Mouse (Mus musculus) lung, embryonic 14.5 days (tissue): ENCODE measurements around the gene Pdzd3. TPM values are rescaled to one million over a fixed set of nuclear protein-coding genes. Genes with fewer than 3 reads are reported as not detected.

Source experiments
- ATAC-seq: fragments of 200-750 bp; cut with Nextera tagmentation; 2 replicates; pipeline ENCODE4 v1.8.0; 2017; ENCODE audit warnings: mild to moderate bottlenecking, moderate TSS enrichment, moderate library complexity; ENCODE audit not compliant: insufficient read depth
- DNase-seq: peaks from one replicate; pipeline ENCODE4 v3.0.0-alpha.2; 2015
- H3K27ac ChIP-seq: fragments of 300-500 bp; sonication (generic); 2 replicates; pipeline ENCODE4 v1.5.1; 2014; ENCODE audit warnings: low read depth, mild to moderate bottlenecking, moderate library complexity
- H3K27me3 ChIP-seq: fragments of 300-500 bp; sonication (generic); 2 replicates; pipeline ENCODE4 v1.6.1; 2014; ENCODE audit warnings: low read length, control low read depth; ENCODE audit not compliant: insufficient read depth
- H3K36me3 ChIP-seq: fragments of 300-500 bp; sonication (generic); 2 replicates; pipeline ENCODE4 v1.6.1; 2014; ENCODE audit warnings: control low read depth; ENCODE audit not compliant: insufficient read depth
- H3K4me1 ChIP-seq: fragments of 300-500 bp; sonication (generic); 2 replicates; pipeline ENCODE4 v1.6.1; 2014; ENCODE audit warnings: antibody characterized with exemption, control low read depth; ENCODE audit not compliant: insufficient read depth
- H3K4me2 ChIP-seq: fragments of 300-500 bp; sonication (generic); 2 replicates; pipeline ENCODE4 v1.6.1; 2014; ENCODE audit warnings: mild to moderate bottlenecking
- H3K4me3 ChIP-seq: fragments of 300-500 bp; sonication (generic); 2 replicates; pipeline ENCODE4 v1.5.1; 2014; ENCODE audit warnings: low read depth, low read length
- H3K9ac ChIP-seq: fragments of 300-500 bp; sonication (generic); 2 replicates; pipeline ENCODE4 v1.6.1; 2014
- H3K9me3 ChIP-seq: fragments of 300-500 bp; sonication (generic); 2 replicates; pipeline ENCODE4 v1.6.1; 2016; ENCODE audit warnings: low read depth, low read length, control low read depth
- CTCF ChIP-seq: IDR thresholded peaks from 2 replicates; pipeline ENCODE4 v1.5.1; 2016; ENCODE audit warnings: antibody characterized with exemption, low read depth
- WGBS: fragments of 180-500 bp; shearing (Covaris S2); extraction: QIAGEN DNeasy Blood & Tissue Kit; methylation state at CpG from one replicate; pipeline ENCODE4 v1.1.7; 2014; 5-methylcytosine and 5-hydroxymethylcytosine counted together
- polyA plus RNA-seq: library from polyadenylated mRNA; unstranded; fragments of >200 nt; fragmentation: Nextera tagmentation; extraction: Ambion mirVana; gene quantifications from 2 replicates; pipeline ENCODE4 v1.2.1, GENCODE M21; 2014

Pdzd3 gene
- polyA plus RNA-seq, 1 experiment from 2014 or later: 0.13 TPM

DNA sequence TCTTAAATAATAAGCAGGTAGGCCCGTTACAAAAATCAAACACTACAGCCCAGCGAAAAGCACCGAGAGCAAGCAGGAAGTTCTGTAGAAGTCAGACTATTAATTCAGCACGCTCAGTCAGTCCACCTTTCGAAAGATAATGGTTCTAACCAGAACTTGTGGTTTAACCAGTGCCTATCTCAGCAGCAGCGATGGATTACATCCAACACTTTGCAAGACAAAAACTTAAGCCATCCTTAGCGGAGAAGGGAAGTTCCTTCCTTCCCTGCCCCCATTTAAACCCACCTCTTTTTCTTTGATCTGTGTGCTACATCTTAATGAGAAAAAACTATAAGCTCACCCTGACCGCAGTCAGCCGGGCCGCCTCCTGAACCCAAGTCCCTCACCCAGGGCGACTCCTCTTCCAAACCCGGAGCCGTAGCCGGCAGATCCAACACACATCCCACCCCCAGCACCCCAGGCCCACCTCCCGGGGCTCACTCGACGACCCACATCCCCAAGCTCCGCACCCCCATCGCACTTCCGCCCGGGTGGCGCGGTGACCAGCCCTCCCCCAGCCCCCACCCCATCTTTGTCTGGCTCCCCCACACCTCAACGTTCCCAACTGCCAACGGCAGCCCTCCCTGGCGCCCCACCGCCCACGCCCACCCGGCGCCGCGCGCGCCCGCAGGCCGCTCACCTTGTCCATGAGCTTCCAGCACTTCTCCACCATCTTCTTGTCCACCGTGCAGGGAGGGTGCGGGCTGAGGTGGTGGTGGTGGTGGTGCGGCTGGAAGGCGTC is 18.1 kb downstream of the Pdzd3 start:
- peak overlapping the region; percentile 90 for H3K27ac ChIP-seq
- under 1% methylated on average over 39 of the region's 40 CpGs for WGBS
- peak overlapping the region; percentile 88 for H3K4me3 ChIP-seq
- no peak for TF ChIP-seq CTCF
- H3K9me3 ChIP-seq: no peaks in the 10 kb centered on the region
- ATAC-seq (peak; percentile 74), DNase-seq (peak; percentile 53)
- peak overlapping the region; percentile 77 for H3K4me2 ChIP-seq
- no peaks in the 10 kb centered on the region for H3K27me3 ChIP-seq
- H3K4me1 ChIP-seq: 0 out of 2 replicates have a peak, but pooled peaks cover 4% of the 10 kb centered on the region
- H3K36me3 ChIP-seq: no peaks in the 10 kb centered on the region
- H3K9ac ChIP-seq: peak overlapping the region; percentile 86

- H3K27ac ChIP-seq: no peak overlapping the region
- DNase-seq: no peak
- no peaks in the 10 kb centered on the region for H3K36me3 ChIP-seq
- H3K4me2 ChIP-seq: peak overlapping the region; percentile 77
- ATAC-seq: no peak
- H3K4me1 ChIP-seq: 0 out of 2 replicates have a peak, but pooled peaks cover 4% of the 10 kb centered on the region
- no peak overlapping the region for H3K4me3 ChIP-seq
- no peaks in the 10 kb centered on the region for H3K9me3 ChIP-seq
- H3K27me3 ChIP-seq: no peaks in the 10 kb centered on the region
- no peak overlapping the region for H3K9ac ChIP-seq
- TF ChIP-seq CTCF: no peak
Observed at GRCm38 (mm10) chr9:44231609-44232008, 19.7 kb downstream of the Pdzd3 start.

DNA sequence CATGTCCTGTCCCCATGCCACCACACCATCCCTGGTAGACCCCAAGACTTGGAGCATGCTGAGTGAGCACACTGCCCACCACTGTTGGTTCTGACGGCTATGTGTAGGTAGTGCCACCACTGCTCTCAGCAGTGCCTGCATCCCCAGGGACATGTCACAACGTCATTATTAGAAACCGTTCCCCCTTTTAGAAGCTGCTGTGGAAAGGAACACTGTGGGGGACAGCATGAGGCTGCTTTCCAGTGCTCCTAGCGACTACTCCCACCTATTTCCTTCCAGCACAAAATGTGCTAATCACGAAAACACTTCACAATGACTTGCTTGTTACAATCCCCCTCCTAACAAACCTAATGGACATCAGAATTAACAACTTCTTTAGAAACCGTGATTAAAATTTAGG is 25.3 kb downstream of the Pdzd3 start:
- no peak overlapping the region for H3K4me2 ChIP-seq
- no peak for TF ChIP-seq CTCF
- H3K4me3 ChIP-seq: no peak overlapping the region
- no peaks in the 10 kb centered on the region for H3K36me3 ChIP-seq
- no peak overlapping the region for H3K27ac ChIP-seq
- no peak for DNase-seq
- 80% methylated on average over 6 of the region's 6 CpGs for WGBS
- no peak for ATAC-seq
- H3K27me3 ChIP-seq: no peaks in the 10 kb centered on the region
- no peaks in the 10 kb centered on the region for H3K9me3 ChIP-seq
- H3K4me1 ChIP-seq: no peaks in the 10 kb centered on the region
- H3K9ac ChIP-seq: no peak overlapping the region

GRCm38 (mm10) chr9:44213538-44213937 is 37.7 kb downstream of the Pdzd3 start:
- no peaks in the 10 kb centered on the region for H3K4me1 ChIP-seq
- H3K27ac ChIP-seq: no peak overlapping the region
- ATAC-seq: no peak
- H3K27me3 ChIP-seq: no peaks in the 10 kb centered on the region
- H3K9ac ChIP-seq: no peak overlapping the region
- WGBS: 96% methylated on average over 14 of the region's 14 CpGs
- no peak overlapping the region for H3K4me2 ChIP-seq
- no peak for TF ChIP-seq CTCF
- H3K36me3 ChIP-seq: peaks cover 9% of the 10 kb centered on the region; the same call in 1 of the 2 replicates
- no peak overlapping the region for H3K4me3 ChIP-seq
- H3K9me3 ChIP-seq: no peaks in the 10 kb centered on the region
- no peak for DNase-seq

DNA sequence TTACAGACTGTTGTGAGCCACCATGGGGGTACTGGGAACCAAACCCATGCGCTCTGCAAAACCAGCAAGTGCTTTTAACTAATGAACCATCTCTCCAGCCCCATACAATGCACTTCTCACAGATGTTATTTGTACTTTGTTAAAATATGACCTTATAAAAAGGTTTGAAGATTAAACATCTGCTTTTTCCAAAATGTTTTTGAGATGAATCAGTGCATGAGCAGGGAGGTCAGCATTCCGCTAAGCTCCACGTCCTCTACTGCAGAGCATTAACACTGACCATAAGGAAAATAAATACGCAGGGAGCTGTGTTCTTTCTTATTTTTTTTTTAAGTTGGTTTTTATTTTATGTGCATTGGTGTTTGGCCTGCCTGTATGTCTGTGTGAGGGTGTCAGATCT is 38.9 kb downstream of the Pdzd3 start:
- Histone ChIP-seq H3K27ac (no peak overlapping the region), H3K9me3 (no peaks in the 10 kb centered on the region), H3K36me3 (peaks cover 9% of the 10 kb centered on the region; the same call in 1 of the 2 replicates), H3K27me3 (no peaks in the 10 kb centered on the region), H3K4me2 (no peak overlapping the region), H3K9ac (no peak overlapping the region), H3K4me3 (no peak overlapping the region), H3K4me1 (no peaks in the 10 kb centered on the region)
- no peak for ATAC-seq
- no peak for TF ChIP-seq CTCF
- DNase-seq: no peak
- WGBS: 91% methylated on average over 4 of the region's 4 CpGs

GRCm38 (mm10) chr9:44209416-44209815 is 41.9 kb downstream of the Pdzd3 start:
- no peak for TF ChIP-seq CTCF
- no peaks in the 10 kb centered on the region for H3K9me3 ChIP-seq
- no peak overlapping the region for H3K9ac ChIP-seq
- H3K36me3 ChIP-seq: peaks cover 9% of the 10 kb centered on the region; the same call in 1 of the 2 replicates
- no peak overlapping the region for H3K27ac ChIP-seq
- ATAC-seq: no peak
- no peak overlapping the region for H3K4me3 ChIP-seq
- no peaks in the 10 kb centered on the region for H3K27me3 ChIP-seq
- no peak for DNase-seq
- no peaks in the 10 kb centered on the region for H3K4me1 ChIP-seq
- H3K4me2 ChIP-seq: no peak overlapping the region
- 92% methylated on average over 4 of the region's 4 CpGs for WGBS

DNA sequence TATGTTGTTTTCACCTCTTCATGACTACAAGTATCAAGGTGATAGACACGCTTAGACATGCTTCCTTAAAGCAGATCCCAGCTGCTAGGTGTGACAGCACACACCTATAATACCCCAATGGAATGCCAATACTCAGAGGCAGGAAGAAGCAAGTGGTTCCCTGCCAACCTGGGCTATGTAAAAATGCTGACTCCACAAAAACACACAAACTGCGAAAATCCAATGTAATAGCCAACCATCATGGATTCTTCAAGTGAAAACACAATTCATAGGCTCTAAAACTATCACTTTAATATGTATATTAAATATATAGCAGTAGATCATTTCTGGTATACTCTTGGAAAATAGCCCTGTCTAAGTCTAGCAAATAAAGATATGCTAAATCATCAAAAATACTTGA is 43.4 kb downstream of the Pdzd3 start:
- Histone ChIP-seq H3K4me2 (no peak overlapping the region), H3K9ac (no peak overlapping the region), H3K4me3 (no peak overlapping the region), H3K36me3 (peaks cover 4% of the 10 kb centered on the region; the same call in 1 of the 2 replicates), H3K27me3 (no peaks in the 10 kb centered on the region), H3K9me3 (no peaks in the 10 kb centered on the region), H3K4me1 (no peaks in the 10 kb centered on the region), H3K27ac (no peak overlapping the region)
- no peak for ATAC-seq
- no peak for DNase-seq
- TF ChIP-seq CTCF: no peak
- WGBS: 90% methylated on average over 2 of the region's 2 CpGs
